Mouse (Mus musculus) midbrain, embryonic 16.5 days (tissue): Measurements from ENCODE around the gene Hps6. TPM values are rescaled to one million over a fixed set of nuclear protein-coding genes. Genes with fewer than 3 reads are reported as not detected.
A peak's percentile ranks its signal among the peaks of the same experiment; 100 is the strongest.

Source experiments
- ATAC-seq: fragments of 200-750 bp; cut with Nextera tagmentation; 2 replicates; pipeline ENCODE4 v1.8.0; 2017; ENCODE audit warnings: moderate TSS enrichment
- H3K27ac ChIP-seq: fragments of 300-500 bp; sonication (generic); 2 replicates; pipeline ENCODE4 v1.5.1; 2014; ENCODE audit warnings: mild to moderate bottlenecking, low read length, mixed read lengths
- H3K27me3 ChIP-seq: fragments of 300-500 bp; sonication (generic); 2 replicates; pipeline ENCODE4 v1.6.1; 2014; ENCODE audit warnings: low read depth, low read length, mixed read lengths; ENCODE audit not compliant: control insufficient read depth, insufficient read depth
- H3K36me3 ChIP-seq: fragments of 300-500 bp; sonication (generic); 2 replicates; pipeline ENCODE4 v1.6.1; 2014; ENCODE audit warnings: mild to moderate bottlenecking, low read length, moderate library complexity, mixed read lengths; ENCODE audit not compliant: control insufficient read depth, insufficient read depth
- H3K4me1 ChIP-seq: fragments of 300-500 bp; sonication (generic); 2 replicates; pipeline ENCODE4 v1.6.1; 2014; ENCODE audit warnings: mild to moderate bottlenecking, low read length, mixed read lengths; ENCODE audit not compliant: control insufficient read depth, insufficient read depth
- H3K4me2 ChIP-seq: fragments of 300-500 bp; sonication (generic); 2 replicates; pipeline ENCODE4 v1.6.1; 2014; ENCODE audit warnings: mild to moderate bottlenecking, low read length, mixed read lengths
- H3K4me3 ChIP-seq: fragments of 300-500 bp; sonication (generic); 2 replicates; pipeline ENCODE4 v1.5.1; 2014; ENCODE audit warnings: low read depth, mild to moderate bottlenecking, low read length, moderate library complexity, mixed read lengths
- H3K9ac ChIP-seq: fragments of 300-500 bp; sonication (generic); 2 replicates; pipeline ENCODE4 v1.6.1; 2014; ENCODE audit warnings: low read depth, low read length, mixed read lengths
- H3K9me3 ChIP-seq: fragments of 300-500 bp; sonication (generic); replicated peaks from 2 replicates; pipeline ENCODE4 v1.6.1; 2014; ENCODE audit warnings: mild to moderate bottlenecking, low read length, mixed read lengths; ENCODE audit not compliant: control insufficient read depth, poor library complexity, severe bottlenecking
- WGBS: fragments of 180-500 bp; shearing (Covaris S2); extraction: QIAGEN DNeasy Blood & Tissue Kit; methylation state at CpG from one replicate; pipeline ENCODE4 v1.1.7; 2014; 5-methylcytosine and 5-hydroxymethylcytosine counted together
- polyA plus RNA-seq: library from polyadenylated mRNA; unstranded; fragments of >200 nt; fragmentation: Nextera tagmentation; extraction: Ambion mirVana; gene quantifications from 2 replicates; pipeline ENCODE4 v1.2.1, GENCODE M21; 2015

The Hps6 gene
- polyA plus RNA-seq, 1 experiment from 2014 or later = 5.7 TPM

- Histone ChIP-seq H3K4me2 (peak within 1 kb of the TSS; percentile 64), H3K4me3 (peak within 1 kb of the TSS; percentile 75), H3K9ac (peak within 1 kb of the TSS; percentile 94), H3K36me3 (no peaks in the 10 kb centered on the region), H3K27me3 (no peaks in the 10 kb centered on the region), H3K9me3 (no peaks in the 10 kb centered on the region; the same call in 1 of the 2 replicates), H3K27ac (peak within 1 kb of the TSS; percentile 97), H3K4me1 (peaks cover 12% of the 10 kb centered on the region)
- 1% methylated on average over 57 of the region's 76 CpGs for WGBS
- ATAC-seq = peak; percentile 94
Observed at GRCm38 (mm10) chr19:45997785-45998693, 5.3 kb upstream of the Hps6 start, which contains the start of gene Armh3. Gene Armh3, minus strand, starts transcription at chr19:45998488.

- ATAC-seq = peak; percentile 63
- WGBS = 8% methylated on average over 8 of the region's 8 CpGs
- Histone ChIP-seq H3K27ac (peak overlapping the region; percentile 97), H3K36me3 (no peaks in the 10 kb centered on the region), H3K4me3 (peak overlapping the region; percentile 75), H3K27me3 (no peaks in the 10 kb centered on the region; the same call in none of the 2 replicates), H3K9ac (peak overlapping the region; percentile 94), H3K4me1 (peaks cover 19% of the 10 kb centered on the region), H3K9me3 (no peaks in the 10 kb centered on the region; the same call in 1 of the 2 replicates), H3K4me2 (peak overlapping the region; percentile 63)
Observed at GRCm38 (mm10) chr19:45998694-45999217, 4.6 kb upstream of the Hps6 start.

GRCm38 (mm10) chr19:45999378-45999777 is 3.9 kb upstream of the Hps6 start:
- Histone ChIP-seq H3K27me3 (peaks cover 4% of the 10 kb centered on the region), H3K9ac (no peak overlapping the region), H3K27ac (no peak overlapping the region), H3K36me3 (no peaks in the 10 kb centered on the region), H3K4me3 (no peak overlapping the region), H3K4me2 (no peak overlapping the region), H3K4me1 (peaks cover 23% of the 10 kb centered on the region), H3K9me3 (no peaks in the 10 kb centered on the region; the same call in 1 of the 2 replicates)
- no peak for ATAC-seq
- 76% methylated on average over 1 of the region's 1 CpGs for WGBS

GRCm38 (mm10) chr19:46002279-46002678 is 1.0 kb upstream of the Hps6 start:
- 85% methylated on average over 9 of the region's 9 CpGs for WGBS
- Histone ChIP-seq H3K4me2 (no peak overlapping the region), H3K9me3 (no peaks in the 10 kb centered on the region; the same call in 1 of the 2 replicates), H3K27ac (no peak overlapping the region), H3K27me3 (peaks cover 10% of the 10 kb centered on the region), H3K36me3 (no peaks in the 10 kb centered on the region), H3K4me3 (no peak overlapping the region), H3K9ac (no peak overlapping the region), H3K4me1 (peaks cover 17% of the 10 kb centered on the region)
- no peak for ATAC-seq

- ATAC-seq = peak; percentile 21; the same call in 1 of the 2 replicates
- no peak overlapping the region for H3K4me2 ChIP-seq
- H3K9ac ChIP-seq = no peak overlapping the region
- 69% methylated on average over 17 of the region's 17 CpGs for WGBS
- no peak overlapping the region for H3K4me3 ChIP-seq
- H3K36me3 ChIP-seq = no peaks in the 10 kb centered on the region
- no peak overlapping the region for H3K27ac ChIP-seq
- peaks cover 10% of the 10 kb centered on the region for H3K27me3 ChIP-seq
- no peaks in the 10 kb centered on the region; the same call in 1 of the 2 replicates for H3K9me3 ChIP-seq
- H3K4me1 ChIP-seq = peaks cover 11% of the 10 kb centered on the region; the same call in 1 of the 2 replicates
Observed at GRCm38 (mm10) chr19:46004814-46005466, 1.6 kb downstream of the Hps6 start.

GRCm38 (mm10) chr19:46005680-46006079 is 2.4 kb downstream of the Hps6 start:
- no peaks in the 10 kb centered on the region for H3K36me3 ChIP-seq
- H3K4me2 ChIP-seq = no peak overlapping the region
- H3K4me1 ChIP-seq = peaks cover 11% of the 10 kb centered on the region; the same call in 1 of the 2 replicates
- no peak overlapping the region for H3K4me3 ChIP-seq
- H3K9me3 ChIP-seq = no peaks in the 10 kb centered on the region; the same call in 1 of the 2 replicates
- H3K9ac ChIP-seq = no peak overlapping the region
- H3K27ac ChIP-seq = no peak overlapping the region
- no peak for ATAC-seq
- 90% methylated on average over 7 of the region's 7 CpGs for WGBS
- peaks cover 10% of the 10 kb centered on the region for H3K27me3 ChIP-seq

- ATAC-seq = peak; percentile 68; the same call in 1 of the 2 replicates
- Histone ChIP-seq H3K4me2 (no peak overlapping the region), H3K9me3 (no peaks in the 10 kb centered on the region), H3K4me1 (no peaks in the 10 kb centered on the region), H3K9ac (no peak overlapping the region), H3K27ac (no peak overlapping the region), H3K36me3 (no peaks in the 10 kb centered on the region), H3K4me3 (no peak overlapping the region), H3K27me3 (no peaks in the 10 kb centered on the region)
- WGBS = 43% methylated on average over 12 of the region's 12 CpGs
Observed at GRCm38 (mm10) chr19:46014572-46015178, 11.4 kb downstream of the Hps6 start.

GRCm38 (mm10) chr19:46016023-46016422 is 12.7 kb downstream of the Hps6 start:
- ATAC-seq = no peak
- H3K9me3 ChIP-seq = no peaks in the 10 kb centered on the region
- no peaks in the 10 kb centered on the region for H3K4me1 ChIP-seq
- no peaks in the 10 kb centered on the region for H3K27me3 ChIP-seq
- H3K4me3 ChIP-seq = no peak overlapping the region
- H3K27ac ChIP-seq = no peak overlapping the region
- no peak overlapping the region for H3K9ac ChIP-seq
- H3K36me3 ChIP-seq = no peaks in the 10 kb centered on the region
- no peak overlapping the region for H3K4me2 ChIP-seq
- WGBS = 49% methylated on average over 2 of the region's 2 CpGs
